In the genomic region with DNA sequence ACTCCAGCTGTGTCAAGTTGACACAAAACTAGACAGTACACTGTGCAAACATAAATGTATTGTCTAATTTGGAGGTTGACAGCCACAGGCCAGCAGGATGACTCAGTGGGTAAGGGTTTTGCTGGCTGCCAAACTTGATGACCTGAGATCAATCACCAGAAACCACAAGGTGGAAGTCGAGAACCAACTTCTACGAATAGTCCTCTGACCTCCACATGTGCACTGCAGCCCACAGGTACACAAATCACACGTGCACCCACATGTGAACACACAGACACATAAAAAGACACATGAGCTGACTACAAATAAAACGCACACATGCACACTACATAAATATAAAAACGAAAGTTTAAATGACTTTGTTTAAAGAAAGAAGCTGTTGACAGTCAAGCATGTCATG, we compare ENCODE assay signal across 19 mouse cellular contexts.
A peak's percentile ranks its signal among the peaks of the same experiment; 100 is the strongest.
DNase-seq lines count a peak whose midpoint lies in the region; ATAC-seq and TF ChIP-seq lines count a peak whose summit lies in the region.
"Had no signal": no experiment of that assay in that cellular context is flagged by ENCODE, and none has a peak within 500 bp of the region (broad histone marks: within the 10 kb centered on the region; RNA-seq: fewer than 3 reads in every experiment).

No protein-coding gene starts in this region.

- H3K4me2 ChIP-seq in CH12.LX (ENCODE audit: insufficient read depth, low read depth, poor library complexity, severe bottlenecking): peak overlapping the region; percentile 55; the same call in 1 of the 2 replicates
- no peak overlapping the region for H3K4me2 ChIP-seq in kidney, embryonic 16.5 days (replicated peaks; ENCODE audit: low read depth, low read length)
- no peak overlapping the region for H3K4me2 ChIP-seq in lung, postnatal 0 days (replicated peaks; ENCODE audit: low read depth, low read length)
- H3K4me2 ChIP-seq: forebrain, embryonic 15.5 days; heart, embryonic 13.5 days; hindbrain, embryonic 12.5 days had no signal

- no peaks in the 10 kb centered on the region for H3K27me3 ChIP-seq in CH12.LX (replicated peaks)
- no peaks in the 10 kb centered on the region for H3K27me3 ChIP-seq in kidney, embryonic 16.5 days (ENCODE audit: insufficient read depth, low read length)
- no peaks in the 10 kb centered on the region for H3K27me3 ChIP-seq in lung, postnatal 0 days (replicated peaks; ENCODE audit: insufficient read depth, low read length)
- H3K27me3 ChIP-seq: forebrain, embryonic 15.5 days; heart, embryonic 13.5 days; hindbrain, embryonic 12.5 days had no signal

- TF ChIP-seq RAD21 in CH12.LX (IDR thresholded peaks at IDR 0.05; ENCODE audit: low read depth, low read length): no peak; the same call in 1 of the 2 replicates

- H3K36me3 ChIP-seq in CH12.LX (replicated peaks in 1 of 2; ENCODE audit: control insufficient read depth in 1 of 2, insufficient read depth in 1 of 2, low read length in 1 of 2) (no peaks in the 10 kb centered on the region), macrophage (ENCODE audit: inconsistent target) (no peaks in the 10 kb centered on the region)
- H3K36me3 ChIP-seq in kidney, embryonic 16.5 days (ENCODE audit: insufficient read depth, low read length): no peaks in the 10 kb centered on the region
- no peaks in the 10 kb centered on the region for H3K36me3 ChIP-seq in lung, postnatal 0 days (ENCODE audit: insufficient read depth, low read length)
- H3K36me3 ChIP-seq: forebrain, embryonic 15.5 days; heart, embryonic 13.5 days; hindbrain, embryonic 12.5 days had no signal

- H3K27ac ChIP-seq in CH12.LX (ENCODE audit: insufficient read depth, low read depth) (no peak overlapping the region), macrophage (peak overlapping the region; percentile 85)
- H3K27ac ChIP-seq in kidney, embryonic 16.5 days (ENCODE audit: low read length): no peak overlapping the region
- no peak overlapping the region for H3K27ac ChIP-seq in lung, postnatal 0 days (ENCODE audit: low read length)
- H3K27ac ChIP-seq: forebrain, embryonic 15.5 days; heart, embryonic 13.5 days; hindbrain, embryonic 12.5 days had no signal

- WGBS in macrophage (ENCODE audit: missing documents): 21% methylated on average over 5 of the region's 5 CpGs
- 32% methylated on average over 5 of the region's 5 CpGs for WGBS in kidney, embryonic 16.5 days
- 27% methylated on average over 5 of the region's 5 CpGs for WGBS in lung, postnatal 0 days

- no peak for TF ChIP-seq POLR2A in CH12.LX (IDR thresholded peaks at IDR 0.05; ENCODE audit: low read depth, low read length)

- peak in 1 of 2 experiments; percentile 23; a peak in 2 of 4 replicates for TF ChIP-seq CTCF in CH12.LX (conservative IDR thresholded peaks at IDR 0.05 in 1 of 2, IDR thresholded peaks at IDR 0.05 in 1 of 2; ENCODE audit: low read depth in 2 of 2, low read length in 2 of 2)
- no peak for TF ChIP-seq CTCF in lung, postnatal 0 days (IDR thresholded peaks at IDR 0.05)

- no peaks in the 10 kb centered on the region for H3K9me3 ChIP-seq in CH12.LX (replicated peaks; ENCODE audit: low read length)
- H3K9me3 ChIP-seq in kidney, embryonic 16.5 days (ENCODE audit: low read length): no peaks in the 10 kb centered on the region
- H3K9me3 ChIP-seq in lung, postnatal 0 days (ENCODE audit: low read length): no peaks in the 10 kb centered on the region
- H3K9me3 ChIP-seq: forebrain, embryonic 15.5 days; heart, embryonic 13.5 days; hindbrain, embryonic 12.5 days had no signal

- dilution Hi-C loops in CH12.LX (cut with MboI; ENCODE audit: extremely low pct_ligation_motif_present, extremely low pct_unique_long_range_greater_than_20kb, low sequenced_read_pairs): no loop called here

- peak; percentile 37; the same call in 1 of the 2 replicates for ATAC-seq in common myeloid progenitor, adult 5-6 weeks (replicated peaks; ENCODE audit: low read depth, poor library complexity, severe bottlenecking)
- ATAC-seq in kidney, embryonic 16.5 days (ENCODE audit: low FRiP score, low TSS enrichment): no peak
- ATAC-seq in lung, postnatal 0 days: no peak
- ATAC-seq: forebrain, embryonic 15.5 days; hindbrain, embryonic 16.5 days; inflammation-experienced regulatory T-cells, adult 6 months; intestine, postnatal 0 days had no signal

- no peak for TF ChIP-seq EP300 in CH12.LX (IDR thresholded peaks at IDR 0.05; ENCODE audit: low read length)
- TF ChIP-seq EP300 in lung, postnatal 0 days (IDR thresholded peaks at IDR 0.05): no peak

- in situ Hi-C loops in CH12.LX (cut with MboI; ENCODE audit: low pct_ligation_motif_present, low pct_unique_long_range_greater_than_20kb, low sequenced_read_pairs): loop anchor here (10.0 kb wide), 2 partner anchors 103 to 133 kb away; no protein-coding TSS in a partner anchor

- no peaks in the 10 kb centered on the region for H3K79me2 ChIP-seq in CH12.LX (replicated peaks; ENCODE audit: control insufficient read depth, extremely low read depth, insufficient read depth, poor library complexity, severe bottlenecking)
- H3K79me2 ChIP-seq in macrophage (ENCODE audit: inconsistent target): no peaks in the 10 kb centered on the region

- H3K4me1 ChIP-seq in CH12.LX (ENCODE audit: control insufficient read depth in 1 of 2, insufficient read depth in 2 of 2): peaks cover 7 to 24% of the 10 kb centered on the region in 2 experiments; a peak in 3 of 4 replicates
- H3K4me1 ChIP-seq in kidney, embryonic 16.5 days (ENCODE audit: insufficient read depth, low read length): no peaks in the 10 kb centered on the region
- H3K4me1 ChIP-seq in lung, postnatal 0 days (ENCODE audit: insufficient read depth, low read depth, low read length): no peaks in the 10 kb centered on the region
- H3K4me1 ChIP-seq: forebrain, embryonic 15.5 days; heart, embryonic 13.5 days; hindbrain, embryonic 12.5 days had no signal

- no peak overlapping the region for H3K4me3 ChIP-seq in CH12.LX (replicated peaks in 1 of 3; ENCODE audit: low read depth in 2 of 3, low read length in 2 of 3, poor library complexity in 1 of 3)
- H3K4me3 ChIP-seq in macrophage (ENCODE audit: inconsistent target): no peak overlapping the region
- no peak overlapping the region for H3K4me3 ChIP-seq in kidney, embryonic 16.5 days (ENCODE audit: low read length)
- no peak overlapping the region for H3K4me3 ChIP-seq in lung, postnatal 0 days (ENCODE audit: low read depth, low read length)
- H3K4me3 ChIP-seq: forebrain, embryonic 15.5 days; heart, embryonic 13.5 days; hindbrain, embryonic 12.5 days had no signal

- no peak overlapping the region for H3K9ac ChIP-seq in CH12.LX (ENCODE audit: insufficient read depth, low read depth)
- H3K9ac ChIP-seq in kidney, embryonic 16.5 days (replicated peaks; ENCODE audit: low read length): no peak overlapping the region
- no peak overlapping the region for H3K9ac ChIP-seq in lung, postnatal 0 days (replicated peaks; ENCODE audit: low read depth)
- H3K9ac ChIP-seq: forebrain, embryonic 15.5 days; heart, embryonic 13.5 days; hindbrain, embryonic 12.5 days had no signal

- peak; percentile 75 for DNase-seq in 3T3-L1 (ENCODE audit: low read depth, low spot score)
- DNase-seq in CH12.LX (ENCODE audit: extremely low read depth): peak; percentile 66
- DNase-seq in thymus, postnatal 14 days: no peak
- DNase-seq in heart, adult 8-10 months (ENCODE audit: low spot score): no peak
- no peak for DNase-seq in lung, postnatal 0 days (ENCODE audit: low spot score)
- DNase-seq: adrenal gland, postnatal 25 days; cerebellum, adult 9-10 months; cerebellum, postnatal 25 days; gastrocnemius, postnatal 14 days; heart, postnatal 36 days had no signal

TF ChIP-seq in CH12.LX, 34 proteins besides CTCF, POLR2A, EP300 and RAD21 (continues in another document):
- TF ChIP-seq USF1 (IDR thresholded peaks at IDR 0.05; ENCODE audit: low read depth, low read length) (no peak), SMC3 (IDR thresholded peaks at IDR 0.05; ENCODE audit: low read depth, low read length) (0 out of 2 replicates have a peak, but pooled peaks have one; percentile 3), ZNF384 (IDR thresholded peaks at IDR 0.05; ENCODE audit: low read depth, low read length) (no peak), MXI1 (IDR thresholded peaks at IDR 0.05; ENCODE audit: low read depth, low read length) (peak; percentile 67; the same call in 1 of the 2 replicates), ETS1 (conservative IDR thresholded peaks at IDR 0.05; ENCODE audit: low read depth, low read length) (peak; percentile 54; the same call in 1 of the 2 replicates), RCOR1 (conservative IDR thresholded peaks at IDR 0.05; ENCODE audit: low read depth, low read length) (no peak), MAX (IDR thresholded peaks at IDR 0.05; ENCODE audit: low read length) (peak; percentile 78), ELF1 (IDR thresholded peaks at IDR 0.05; ENCODE audit: low read depth, low read length) (no peak), USF2 (conservative IDR thresholded peaks at IDR 0.05; ENCODE audit: low read depth, low read length) (no peak), CHD2 (IDR thresholded peaks at IDR 0.05; ENCODE audit: low read length) (no peak), JUN (IDR thresholded peaks at IDR 0.05; ENCODE audit: insufficient read depth, low read depth, low read length) (no peak), SIN3A (IDR thresholded peaks at IDR 0.05; ENCODE audit: low read length) (no peak; the same call in 1 of the 2 replicates), MYC (IDR thresholded peaks at IDR 0.05; ENCODE audit: low read depth, low read length) (peak; percentile 82), POLR2AphosphoS2 (IDR thresholded peaks at IDR 0.05; ENCODE audit: low read depth, low read length) (no peak), MEF2A (IDR thresholded peaks at IDR 0.05; ENCODE audit: borderline replicate concordance, low read depth, low read length) (no peak), ZMIZ1 (IDR thresholded peaks at IDR 0.05; ENCODE audit: low read depth, low read length) (no peak), KAT2A (IDR thresholded peaks at IDR 0.05; ENCODE audit: insufficient replicate concordance, low read length) (no peak), TBP (conservative IDR thresholded peaks at IDR 0.05; ENCODE audit: low read depth, low read length) (no peak), MAFK (IDR thresholded peaks at IDR 0.05; ENCODE audit: insufficient replicate concordance, low read length) (0 out of 2 replicates have a peak, but pooled peaks have one; percentile 3), UBTF (IDR thresholded peaks at IDR 0.05; ENCODE audit: low read depth, low read length) (no peak), NRF1 (IDR thresholded peaks at IDR 0.05; ENCODE audit: low read depth, low read length) (no peak), GABPA (IDR thresholded peaks at IDR 0.05; ENCODE audit: insufficient replicate concordance, low read depth, low read length) (no peak), JUND (conservative IDR thresholded peaks at IDR 0.05; ENCODE audit: low read depth, low read length) (no peak), MAZ (IDR thresholded peaks at IDR 0.05; ENCODE audit: low read depth, low read length) (no peak), HCFC1 (IDR thresholded peaks at IDR 0.05; ENCODE audit: low read depth, low read length) (no peak), NELFE (IDR thresholded peaks at IDR 0.05; ENCODE audit: low read depth, low read length) (no peak), PAX5 (IDR thresholded peaks at IDR 0.05; ENCODE audit: low read length) (no peak)

Comparison
In these comparisons a context has a peak if more than half of its experiments do, and no peak if none do; other contexts are left out.
1. DNase-seq: peak in 3T3-L1 (single experiment) and CH12.LX (single experiment); none in thymus, postnatal 14 days (single experiment), heart, adult 8-10 months (single experiment) and lung, postnatal 0 days (single experiment).